Mouse (Mus musculus) common myeloid progenitor, adult 5-6 weeks (primary cell): ENCODE results near the gene Ntm. TPM values are rescaled to one million over a fixed set of nuclear protein-coding genes. Genes with fewer than 3 reads are reported as not detected.

Experiments used
- ATAC-seq: replicated peaks from 2 replicates; pipeline ENCODE4 v1.8.0; 2016; ENCODE audit warnings: low read depth, mild to moderate bottlenecking, moderate TSS enrichment, inconsistent platforms; ENCODE audit not compliant: poor library complexity, severe bottlenecking
- total RNA-seq: library from RNA; stranded (forward); fragments of 200-1000, 187-1606 nt; gene quantifications from 2 replicates; pipeline ENCODE4 v1.2.3, GENCODE M21; 2017

Ntm gene
- total RNA-seq, 1 experiment from 2014 or later, result not detected

DNA sequence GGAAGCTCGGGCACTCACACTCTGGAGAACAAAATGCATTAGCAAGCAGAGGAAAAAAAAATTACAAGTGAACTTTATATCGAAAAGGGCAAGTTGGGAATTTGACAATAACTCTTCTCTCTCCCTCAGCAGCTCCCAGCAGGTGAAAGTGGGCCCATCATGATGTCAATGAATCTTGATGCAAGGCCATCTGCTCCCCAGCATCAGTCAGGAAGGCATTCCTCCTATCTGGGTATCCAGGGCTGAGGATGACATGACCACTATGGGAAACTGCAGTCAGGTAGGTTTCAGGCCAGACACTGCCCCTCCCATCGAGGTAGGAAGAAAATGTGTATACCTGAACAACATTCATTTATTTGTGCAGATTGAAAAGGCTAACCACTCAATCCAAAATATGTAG, 838.5 kb downstream of the Ntm start:
- ATAC-seq, result no peak

DNA sequence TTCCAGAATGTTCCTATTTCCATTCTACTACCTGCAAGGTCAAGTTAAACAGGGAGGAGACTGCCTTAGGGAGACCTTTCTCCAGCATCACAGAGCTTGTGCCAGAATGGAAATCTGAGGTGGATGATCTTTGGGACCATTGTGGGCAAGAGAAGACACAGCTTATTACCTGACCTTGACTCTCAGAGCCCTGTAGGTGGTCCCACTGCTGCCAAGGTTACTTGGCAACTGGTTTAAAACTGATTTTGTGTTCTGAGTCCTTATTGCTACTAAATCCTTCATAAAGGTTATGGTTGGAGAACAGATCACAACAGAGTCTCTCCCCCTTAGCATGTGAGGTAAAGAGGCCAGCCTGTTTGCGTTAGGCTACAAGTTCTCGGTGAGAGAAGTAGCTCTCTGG, 839.1 kb downstream of the Ntm start:
- ATAC-seq, result no peak

DNA sequence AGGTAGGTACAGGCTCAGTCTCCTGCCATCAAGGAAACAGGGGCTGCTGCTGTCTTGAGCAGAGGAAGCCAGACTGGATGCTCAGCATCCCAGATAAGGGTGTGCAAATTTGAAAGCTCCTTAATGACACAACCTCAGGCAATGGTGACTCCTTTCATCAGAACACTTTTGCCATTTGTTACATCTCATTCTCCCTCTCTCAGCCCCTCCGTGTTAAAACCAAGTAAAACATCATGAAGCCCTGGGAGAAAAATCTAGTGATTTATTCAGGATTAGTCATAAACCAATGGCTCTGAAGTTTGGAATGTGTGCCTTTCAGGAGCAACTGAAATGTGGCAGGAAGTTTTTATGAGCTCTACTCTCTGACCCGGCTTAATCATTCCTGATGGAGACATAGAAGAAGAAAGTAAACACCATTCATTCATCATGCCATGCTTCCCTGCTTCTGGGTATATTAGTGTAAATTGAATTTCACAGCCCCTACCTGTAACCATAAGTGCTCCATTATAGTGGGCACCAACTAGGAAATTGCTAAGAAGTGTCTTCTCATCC, 845.3 kb downstream of the Ntm start:
- ATAC-seq, result no peak

DNA sequence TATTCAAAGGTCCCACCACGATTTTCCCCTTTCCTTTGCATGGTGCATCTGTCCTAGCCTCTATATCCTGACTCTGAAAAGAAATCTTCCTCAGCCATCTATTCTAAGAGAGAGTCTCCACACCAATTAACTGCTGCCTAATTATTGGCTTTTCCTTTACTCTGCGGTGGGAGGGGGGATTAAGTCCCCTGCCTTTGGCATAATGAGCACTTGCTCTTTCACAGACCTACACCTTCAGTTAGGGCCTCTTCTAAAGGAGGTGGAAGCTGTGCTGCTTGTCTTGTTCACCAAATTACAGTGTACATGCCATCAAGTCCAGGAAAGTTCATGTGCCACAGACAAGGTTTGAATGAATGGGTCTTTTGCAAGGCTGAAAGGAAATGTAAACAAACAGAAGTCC, 847.6 kb downstream of the Ntm start:
- ATAC-seq, result no peak

DNA sequence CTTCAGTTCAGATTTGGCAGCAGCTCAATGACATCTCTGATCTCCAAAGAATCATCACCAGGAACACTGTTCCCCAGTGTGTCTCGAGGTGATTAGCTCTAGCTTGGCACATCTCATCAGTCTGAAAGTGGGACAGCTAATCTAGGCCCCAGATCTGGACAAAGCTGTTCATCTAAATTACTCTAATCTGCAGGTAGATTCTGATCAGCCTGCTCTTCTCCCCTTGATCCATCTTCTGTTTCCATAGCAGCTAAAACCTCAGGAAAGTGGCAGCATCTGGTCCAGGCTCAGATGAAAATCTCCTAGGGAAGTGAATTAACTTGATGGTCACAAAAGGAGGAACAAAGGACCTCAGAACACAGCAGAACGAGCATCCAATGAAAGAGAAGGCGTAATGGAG, 856.2 kb downstream of the Ntm start:
- no peak for ATAC-seq

DNA sequence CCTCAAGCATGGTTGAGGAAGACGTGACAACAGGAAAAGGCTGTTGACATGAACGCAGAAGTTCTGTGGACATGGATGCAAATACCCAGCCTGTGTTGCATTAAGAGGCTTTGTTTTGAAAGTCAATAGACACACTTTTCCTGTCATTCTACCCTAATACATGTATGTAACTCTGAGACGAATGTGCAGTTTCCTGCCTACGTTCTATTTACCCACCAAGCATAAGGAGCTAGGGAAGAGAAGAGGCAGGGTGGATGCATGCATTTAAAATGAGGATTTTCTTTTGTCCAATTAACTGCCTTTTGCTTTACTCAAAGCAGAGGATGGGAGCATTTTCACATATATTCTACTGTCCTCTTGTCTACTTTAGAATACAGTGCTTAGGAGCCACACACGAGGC, 858.5 kb downstream of the Ntm start:
- ATAC-seq, result no peak

DNA sequence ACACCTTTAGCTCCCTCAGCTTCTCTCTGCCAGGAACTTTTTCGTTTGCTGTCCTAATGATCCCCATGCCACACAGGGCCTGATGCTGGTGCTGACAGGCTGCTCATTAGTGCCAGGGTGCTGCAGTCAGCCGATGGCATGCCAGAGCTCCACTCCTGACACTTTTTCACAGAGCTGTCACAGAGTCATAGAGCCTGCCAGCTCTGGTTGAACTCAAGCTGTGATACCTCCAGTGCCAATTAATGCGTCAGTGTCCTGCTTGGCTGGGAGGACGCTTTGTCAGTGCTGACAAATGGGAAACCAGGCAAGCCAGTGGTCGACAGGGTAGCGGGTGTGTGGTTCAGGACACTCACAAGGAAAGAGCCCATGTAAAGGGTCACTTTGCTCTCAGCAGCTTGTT, 858.9 kb downstream of the Ntm start:
- no peak for ATAC-seq

DNA sequence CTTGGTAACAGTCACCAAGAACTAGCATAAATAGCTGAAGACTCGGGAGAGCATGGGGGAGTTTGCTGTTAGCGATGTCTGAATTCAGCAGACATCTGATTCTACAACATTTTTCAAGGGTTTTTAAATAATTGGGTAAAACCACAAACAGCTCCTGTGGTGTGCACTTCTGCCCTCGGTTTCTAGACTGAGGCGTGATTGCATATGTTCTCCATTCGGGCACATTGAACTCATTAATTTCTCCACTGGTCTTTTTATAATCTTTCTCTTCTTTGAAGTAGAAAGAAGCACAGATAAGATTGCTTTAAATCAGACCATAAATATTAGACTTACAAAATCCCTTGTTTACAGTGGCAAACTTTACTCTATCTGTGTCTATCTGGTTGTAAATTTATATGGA, 862.3 kb downstream of the Ntm start:
- ATAC-seq, result no peak

DNA sequence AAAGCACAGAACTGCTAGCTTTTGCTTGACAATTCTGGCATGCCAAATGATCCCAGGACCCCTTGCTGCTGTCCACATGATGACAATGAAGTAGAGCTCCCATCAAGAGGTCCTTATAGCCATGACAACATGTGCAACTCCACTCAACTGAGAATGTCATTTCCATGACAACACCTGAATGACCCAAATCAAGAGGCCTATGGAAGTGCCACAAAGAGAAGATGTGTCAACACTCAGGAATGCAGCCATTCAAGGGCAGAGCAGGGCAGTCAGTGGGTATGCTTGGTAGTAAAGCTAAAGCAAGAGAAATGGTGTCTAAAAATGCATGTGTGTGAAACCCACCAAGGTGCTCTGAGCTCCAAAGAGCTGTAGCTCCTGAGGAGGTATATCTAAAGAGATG, 870.5 kb downstream of the Ntm start:
- no peak for ATAC-seq

DNA sequence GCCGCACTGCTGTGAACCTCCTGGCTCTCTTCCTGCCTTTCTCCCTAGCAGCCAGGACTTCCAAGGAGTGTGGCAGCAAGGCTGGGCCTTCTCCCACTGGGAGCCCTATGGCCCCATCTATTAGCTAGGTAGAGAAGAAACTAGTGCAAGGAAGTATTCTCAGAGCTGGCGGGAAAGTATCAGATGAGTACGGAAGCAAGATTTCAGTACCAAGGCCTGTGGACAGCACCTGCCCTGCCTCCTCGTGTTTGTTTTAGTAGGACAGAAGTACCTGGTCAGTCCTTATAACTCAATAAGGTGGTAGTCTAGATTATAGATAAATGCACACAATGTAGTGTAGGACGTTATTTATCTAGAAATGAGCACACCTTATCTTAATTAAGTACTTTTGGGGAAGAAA, 874.3 kb downstream of the Ntm start:
- no peak for ATAC-seq

DNA sequence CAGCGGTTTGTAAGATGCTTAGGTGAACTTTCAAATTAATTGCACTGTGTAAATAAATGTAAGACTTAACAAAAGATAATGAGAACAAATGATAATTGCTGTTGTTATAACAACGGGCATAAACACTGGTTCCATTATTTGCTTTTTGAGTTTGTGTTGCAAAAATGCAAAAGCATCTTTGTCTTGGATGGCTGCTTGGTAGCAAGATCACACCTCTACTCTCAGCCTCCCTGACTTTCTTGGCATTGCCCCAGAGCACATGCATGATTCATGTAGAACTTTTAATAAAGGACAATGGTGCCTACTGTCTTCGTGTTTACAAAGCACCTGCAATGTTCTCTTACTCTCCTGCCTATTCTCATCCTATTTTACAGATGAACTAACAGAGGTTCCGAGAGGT, 875.3 kb downstream of the Ntm start:
- ATAC-seq, result no peak

DNA sequence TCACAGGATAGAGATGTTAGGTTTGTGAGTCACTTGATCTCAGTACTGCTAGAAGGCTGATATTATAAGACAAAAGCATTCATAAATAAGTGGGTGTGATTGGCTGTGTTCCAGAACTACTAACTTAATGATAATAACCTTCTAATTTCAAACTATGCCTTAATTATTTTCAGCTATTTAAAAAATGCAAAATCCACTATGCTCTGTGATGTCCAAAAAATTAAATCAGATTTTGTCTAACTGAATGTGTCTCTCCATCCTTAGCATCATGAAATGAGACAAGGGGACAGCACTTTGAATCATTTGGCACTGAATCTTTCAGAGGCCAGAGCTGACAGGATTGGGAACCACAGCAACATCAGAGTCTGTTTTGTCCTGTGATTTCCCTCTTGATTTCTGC, 875.8 kb downstream of the Ntm start:
- ATAC-seq, result no peak

DNA sequence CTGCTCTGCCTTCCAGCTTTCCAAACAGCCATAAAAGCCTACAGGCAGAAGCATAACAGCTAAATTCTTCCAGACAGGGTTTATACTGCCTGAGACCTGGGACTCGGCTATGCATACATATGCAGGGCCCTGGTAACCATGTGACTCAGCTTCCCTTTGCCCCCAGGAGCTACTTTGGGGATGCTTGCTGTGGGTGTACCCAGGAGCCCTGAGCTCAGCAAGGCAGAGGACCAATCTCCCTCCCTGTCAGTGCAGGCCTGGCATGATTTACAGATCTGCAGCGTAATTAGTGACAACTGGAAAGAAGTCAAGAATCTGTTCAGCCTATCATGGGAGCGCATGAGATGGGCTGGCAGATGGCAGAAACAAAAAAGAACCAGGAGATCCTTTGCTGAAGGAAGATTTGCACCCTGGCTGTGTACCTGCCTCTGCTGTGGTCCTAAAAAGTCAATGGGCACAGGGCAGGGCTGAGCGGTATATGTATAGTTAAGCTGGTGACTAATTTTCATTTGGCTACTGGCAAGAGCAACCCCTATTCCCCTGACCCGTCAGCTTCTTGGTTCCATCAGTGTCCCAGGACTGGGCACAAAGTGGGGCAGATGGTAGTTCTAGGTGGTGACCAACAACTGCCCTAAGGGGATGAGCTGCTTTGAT, 886.9 kb downstream of the Ntm start:
- ATAC-seq, result no peak

DNA sequence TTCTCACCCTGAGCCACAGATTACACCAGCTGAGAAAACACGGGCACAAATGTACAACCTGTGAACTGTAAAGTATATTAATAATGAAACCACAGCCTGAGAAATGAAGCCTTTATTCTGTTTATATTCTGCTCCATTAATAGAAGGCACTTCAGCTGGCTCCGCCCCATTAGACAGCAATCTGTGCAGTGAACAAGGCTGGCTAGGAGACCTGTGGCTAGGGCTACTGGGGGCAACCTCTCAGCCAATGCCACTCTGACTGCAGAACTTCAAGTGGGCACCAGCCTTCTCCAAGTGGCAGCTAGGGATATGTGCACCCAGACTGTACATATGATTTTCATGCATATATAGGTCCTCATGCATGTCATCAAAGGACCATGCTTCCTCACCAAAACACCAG, 887.7 kb downstream of the Ntm start:
- ATAC-seq, result no peak

DNA sequence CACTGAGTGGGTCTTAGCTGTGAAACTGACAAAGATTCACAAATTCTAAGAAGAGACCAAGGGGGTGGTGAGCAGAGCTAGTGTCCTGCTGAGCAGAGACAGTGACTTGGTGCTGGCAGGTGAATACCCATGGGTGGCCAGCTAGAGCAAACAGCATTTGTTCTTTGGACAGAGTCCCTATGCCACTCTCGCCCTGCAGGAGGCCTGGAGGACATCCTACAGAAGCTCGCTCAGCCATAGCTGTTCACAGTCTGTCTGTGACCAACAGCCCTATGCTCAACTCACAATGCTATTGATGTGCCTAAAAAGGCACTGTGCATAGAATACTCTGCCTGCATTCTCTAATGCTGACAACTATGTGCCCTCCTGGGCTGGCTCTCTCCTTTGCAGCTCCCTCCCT, 888.4 kb downstream of the Ntm start:
- no peak for ATAC-seq

DNA sequence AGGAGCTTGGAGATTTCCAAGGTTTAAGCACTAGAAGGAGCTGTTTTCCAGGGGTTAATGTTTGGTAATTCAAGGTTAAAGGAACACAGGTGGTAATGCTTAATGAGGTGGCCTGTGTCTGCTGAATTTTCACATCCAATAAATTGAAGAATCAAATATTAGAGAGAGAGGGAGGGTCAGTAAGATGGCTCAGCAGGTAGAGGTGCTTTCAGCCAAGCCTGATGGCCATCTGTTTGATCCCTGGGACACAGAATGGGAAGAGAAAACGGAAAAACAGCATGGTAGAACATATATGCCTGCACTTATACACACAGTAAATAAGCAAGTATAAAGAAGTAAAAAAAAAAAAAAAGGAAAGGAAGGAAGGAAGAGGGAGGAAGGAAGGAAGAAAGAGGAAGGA, 890.9 kb downstream of the Ntm start:
- ATAC-seq, result no peak

DNA sequence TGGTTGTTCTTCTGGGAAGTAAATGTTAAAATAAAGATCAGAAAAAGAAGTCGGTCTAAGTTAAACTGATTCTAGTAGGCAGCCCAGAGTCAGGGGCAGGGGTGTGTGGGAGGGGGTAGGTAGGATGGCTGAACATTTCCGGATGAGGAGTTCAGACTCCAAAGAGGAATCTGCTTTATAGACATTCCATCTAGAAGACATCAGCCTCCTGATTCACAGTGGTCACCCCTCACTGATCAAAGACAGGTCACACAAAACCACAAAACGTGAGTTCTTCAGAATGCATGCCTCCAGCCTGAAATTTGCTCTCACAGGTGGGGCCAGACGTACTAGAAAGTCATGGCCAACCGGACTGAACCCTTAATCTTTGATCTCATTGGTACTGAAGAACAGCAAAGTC, 895.4 kb downstream of the Ntm start:
- ATAC-seq, result no peak

DNA sequence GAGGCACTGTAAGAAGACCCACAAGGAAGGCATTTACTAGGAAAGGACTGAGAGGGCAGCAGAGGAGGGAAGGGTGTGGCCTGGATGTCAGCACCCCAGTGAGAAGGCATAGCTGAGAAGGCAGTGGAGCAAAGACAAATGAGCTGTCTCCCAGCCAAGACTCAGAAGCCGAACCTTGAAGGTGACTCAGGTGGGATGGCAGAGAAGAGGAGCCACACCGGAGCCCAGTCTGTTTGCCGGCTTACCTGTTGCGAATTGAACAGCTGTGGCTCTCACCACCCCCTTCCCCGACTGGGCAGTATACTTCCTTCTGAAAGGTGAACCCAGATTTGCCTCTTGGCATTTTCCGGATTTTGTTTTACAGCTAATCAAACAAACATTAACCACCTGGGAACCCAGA, 902.6 kb downstream of the Ntm start:
- ATAC-seq, result no peak

DNA sequence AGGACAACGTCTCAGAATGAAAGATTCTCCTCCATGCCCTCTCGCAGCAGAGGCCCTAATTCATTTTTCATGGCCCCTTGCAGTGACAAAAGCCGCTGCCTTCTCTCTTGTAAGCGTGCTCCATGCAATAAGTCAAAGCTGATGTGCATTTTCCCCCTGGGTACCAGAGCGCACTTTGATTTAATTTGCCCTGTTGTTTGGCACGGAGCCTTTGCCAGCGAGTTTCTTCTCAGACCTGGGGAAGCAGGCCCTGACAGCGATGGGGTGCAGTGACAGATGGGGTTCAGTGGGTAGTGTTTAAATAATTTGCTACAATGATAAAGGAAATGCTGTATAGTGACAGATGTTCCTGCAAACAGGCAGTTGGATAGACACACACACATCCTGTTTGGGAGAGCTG, 904.1 kb downstream of the Ntm start:
- ATAC-seq, result no peak

DNA sequence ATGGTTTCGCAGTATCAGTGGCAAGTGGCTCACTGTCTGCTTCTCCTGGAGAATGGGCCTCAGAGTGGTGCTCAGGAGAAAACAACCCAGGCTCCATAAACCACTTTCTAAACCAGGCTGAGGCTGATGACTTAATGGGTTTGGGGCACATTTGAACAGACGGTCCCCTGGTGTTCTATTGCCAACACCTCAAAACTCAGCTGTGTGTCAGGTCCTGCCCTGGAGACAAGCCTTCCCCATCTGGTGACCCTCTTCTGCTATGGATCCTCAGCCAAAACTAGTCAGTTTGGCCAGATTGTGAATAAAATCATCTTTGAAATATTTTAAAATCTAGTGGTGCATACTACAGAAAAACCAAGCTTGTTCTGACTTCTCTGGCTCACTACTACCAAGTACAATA, 907.3 kb downstream of the Ntm start:
- no peak for ATAC-seq

DNA sequence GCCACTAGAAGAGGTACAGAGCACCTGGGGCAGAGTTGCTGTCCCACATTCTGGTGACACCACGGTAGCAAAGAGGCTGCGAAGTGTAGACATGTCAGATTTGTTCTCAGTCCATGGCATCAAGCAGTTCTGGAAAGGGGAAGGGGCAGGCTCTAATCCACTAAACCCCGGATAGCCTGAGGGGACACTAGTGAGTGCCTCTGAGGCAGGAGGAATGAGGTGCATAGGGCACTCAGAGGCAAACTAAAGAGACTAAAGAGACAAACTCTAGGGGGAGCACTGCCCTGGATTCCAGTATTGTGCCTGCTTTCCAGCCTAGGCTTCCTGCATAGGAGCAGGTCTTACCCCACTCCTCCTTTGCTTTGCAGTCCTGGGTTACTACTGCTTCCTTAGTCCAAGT, 926.5 kb downstream of the Ntm start:
- no peak for ATAC-seq

DNA sequence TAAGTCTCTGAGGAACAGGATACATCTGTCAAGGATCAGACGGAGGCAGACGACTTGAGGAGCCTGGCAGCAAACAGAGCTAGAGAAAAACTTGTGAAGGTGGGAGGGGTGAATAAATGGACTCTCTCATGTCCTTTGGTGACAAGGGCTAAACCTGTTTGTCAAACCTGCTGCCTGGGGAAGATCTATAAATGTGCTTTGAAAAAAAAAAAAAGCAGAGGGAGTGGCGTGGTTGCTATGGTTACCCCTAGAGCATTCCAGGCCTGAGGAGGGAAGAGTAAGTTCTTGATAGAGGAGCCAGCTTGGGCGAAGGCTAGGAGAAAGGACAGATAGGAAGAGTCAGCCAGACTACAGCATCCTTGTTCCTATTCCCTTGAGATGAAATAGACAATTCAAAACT, 926.9 kb downstream of the Ntm start:
- ATAC-seq, result no peak

DNA sequence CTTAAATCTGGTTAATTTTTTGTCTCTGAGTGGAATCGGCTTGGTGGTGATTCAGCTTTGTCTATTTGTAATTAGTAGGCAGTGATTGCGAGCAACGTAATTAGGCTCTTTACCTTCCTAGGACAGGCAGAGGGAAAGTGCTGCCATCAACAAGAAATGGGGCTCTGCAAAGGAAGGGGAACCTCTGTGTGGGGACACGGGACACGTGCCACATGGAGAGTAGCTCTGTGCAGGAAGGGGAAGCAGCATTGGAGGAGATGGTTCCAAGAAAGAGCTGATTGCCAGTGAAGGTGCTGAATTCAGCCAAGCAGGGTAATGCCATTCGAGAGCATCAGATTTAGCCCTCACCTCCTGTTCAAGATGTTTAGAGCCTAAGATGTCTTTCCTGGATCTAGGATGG, 936.5 kb downstream of the Ntm start:
- ATAC-seq, result no peak
